Mouse (Mus musculus): ENCODE results near the gene Nt5c2. TPM values are rescaled to one million over a fixed set of nuclear protein-coding genes. Genes with fewer than 3 reads are reported as not detected.

Gene Nt5c2
- total RNA-seq, 2 experiments from 2014 or later: 52.5 to 80.0 TPM

- ATAC-seq (replicated peaks; ENCODE audit: poor library complexity): peak; percentile 27; the same call in 1 of the 2 replicates
Observed at GRCm38 (mm10) chr19:46858200-46858599, 156.8 kb downstream of the Nt5c2 start.

- peak; percentile 84 for ATAC-seq (replicated peaks; ENCODE audit: poor library complexity)
Observed at GRCm38 (mm10) chr19:46857277-46857989, 157.5 kb downstream of the Nt5c2 start.

- no peak for ATAC-seq (replicated peaks; ENCODE audit: poor library complexity)
Observed at GRCm38 (mm10) chr19:46856780-46857179, 158.2 kb downstream of the Nt5c2 start.

- no peak for ATAC-seq (replicated peaks; ENCODE audit: poor library complexity)
Observed at GRCm38 (mm10) chr19:46856232-46856631, 158.7 kb downstream of the Nt5c2 start.

GRCm38 (mm10) chr19:46849443-46849997, 165.4 kb downstream of the Nt5c2 start:
- peak; percentile 94 for ATAC-seq (replicated peaks; ENCODE audit: poor library complexity)

- ATAC-seq (replicated peaks; ENCODE audit: poor library complexity): no peak
Observed at GRCm38 (mm10) chr19:46848381-46849268, 166.3 kb downstream of the Nt5c2 start.

DNA sequence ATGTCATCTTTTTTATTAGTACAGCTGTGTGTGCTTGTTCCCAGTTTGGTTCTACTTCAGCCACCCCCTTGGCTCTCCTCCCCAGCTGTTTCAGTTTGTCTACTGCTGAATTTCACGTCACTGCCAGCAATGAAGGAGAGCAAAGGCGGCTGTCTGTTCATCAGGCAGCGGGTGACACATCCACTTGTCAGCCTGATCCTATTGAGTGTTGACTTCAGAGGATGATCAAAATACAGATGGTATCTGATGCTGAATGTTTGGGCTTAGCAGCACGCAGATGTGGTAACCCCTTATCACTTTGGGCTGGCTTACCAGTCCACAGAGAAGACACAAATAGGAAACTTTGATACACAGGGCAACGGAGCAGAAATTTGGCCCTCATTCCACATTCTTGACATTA, 168.5 kb downstream of the Nt5c2 start:
- ATAC-seq (replicated peaks; ENCODE audit: poor library complexity): peak; percentile 62

DNA sequence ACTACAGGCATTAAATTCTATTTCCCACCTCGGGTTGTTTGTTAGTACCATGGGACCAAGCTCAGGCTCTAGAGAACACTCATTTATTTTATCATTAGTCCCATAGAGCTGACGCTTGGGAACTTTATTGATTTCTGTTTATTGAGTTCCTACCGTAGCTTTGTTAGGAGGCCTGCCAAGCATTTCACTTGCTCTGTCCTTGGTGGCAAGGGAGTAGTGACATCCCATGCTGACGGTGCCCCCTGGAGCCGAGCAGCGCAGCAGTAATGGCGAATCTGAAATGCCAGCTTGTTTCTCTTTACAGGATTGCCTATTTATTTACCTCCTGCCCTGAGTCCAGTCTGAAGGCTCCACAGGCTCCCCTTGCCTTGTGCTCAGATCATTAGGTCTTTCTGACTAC, 168.9 kb downstream of the Nt5c2 start:
- ATAC-seq (replicated peaks; ENCODE audit: poor library complexity): no peak

DNA sequence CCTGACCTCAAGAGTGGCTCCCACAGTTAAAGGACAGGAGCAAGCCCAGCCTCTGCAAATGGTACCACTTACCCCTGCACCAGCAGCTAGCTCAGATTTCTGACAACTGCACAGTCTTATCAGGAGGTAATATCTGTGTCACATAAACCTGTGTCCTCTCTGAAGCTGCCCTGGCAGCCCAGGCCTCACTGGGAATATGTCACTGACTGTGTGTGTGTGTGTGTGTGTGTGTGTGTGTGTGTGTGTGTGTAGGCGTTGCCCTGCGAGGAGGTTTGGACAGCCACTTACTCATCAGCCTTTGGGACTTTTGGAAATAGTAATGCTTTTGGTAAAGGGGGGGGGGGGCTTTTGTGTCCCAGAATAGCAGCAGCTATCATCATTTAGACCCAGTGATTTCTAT, 171.9 kb downstream of the Nt5c2 start:
- no peak for ATAC-seq (replicated peaks; ENCODE audit: poor library complexity)

- ATAC-seq (replicated peaks; ENCODE audit: poor library complexity): no peak
Observed at GRCm38 (mm10) chr19:46841016-46841415, 173.9 kb downstream of the Nt5c2 start.

- peak; percentile 80 for ATAC-seq (replicated peaks; ENCODE audit: poor library complexity)
Observed at GRCm38 (mm10) chr19:46837290-46838079, 177.5 kb downstream of the Nt5c2 start.

DNA sequence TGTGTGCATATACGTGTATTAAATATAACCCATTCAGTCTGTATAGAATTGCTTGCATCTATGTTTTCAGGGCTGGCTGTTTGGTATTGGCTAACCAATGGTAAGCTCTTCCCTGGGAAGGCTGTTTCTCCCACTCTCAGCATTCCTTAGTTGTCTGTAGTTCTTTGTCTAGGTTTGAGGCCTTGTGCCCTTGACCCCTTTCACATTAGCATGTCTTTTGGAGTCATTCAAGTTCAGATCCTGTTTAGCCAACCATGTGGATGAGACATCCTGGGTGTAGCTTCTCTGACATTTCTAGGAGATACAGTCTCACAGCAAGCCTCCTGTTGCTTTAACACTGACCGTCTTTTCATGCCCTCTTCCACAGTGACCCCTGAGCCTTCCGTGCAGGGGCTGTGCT, 178.9 kb downstream of the Nt5c2 start:
- no peak for ATAC-seq (replicated peaks; ENCODE audit: poor library complexity)

DNA sequence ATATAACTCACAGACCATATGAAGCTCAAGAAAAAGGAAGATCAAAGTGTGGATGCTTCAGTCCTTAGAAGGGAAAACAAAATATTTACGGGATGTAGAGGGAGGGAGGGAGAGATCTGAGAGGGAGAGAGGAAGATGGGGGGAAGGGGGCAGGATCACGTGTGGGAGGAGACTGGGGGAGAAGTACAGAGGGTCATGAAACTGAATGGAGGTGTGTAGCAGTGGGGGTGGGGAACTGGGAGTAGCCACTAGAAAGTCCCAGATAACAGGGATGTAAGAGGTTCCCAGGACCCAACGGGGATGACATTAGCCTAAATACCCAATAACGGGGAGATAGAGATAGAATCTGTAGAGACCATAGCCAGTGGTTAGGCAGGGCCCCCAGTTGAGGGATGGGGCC, 179.6 kb downstream of the Nt5c2 start:
- ATAC-seq (replicated peaks; ENCODE audit: poor library complexity): no peak

DNA sequence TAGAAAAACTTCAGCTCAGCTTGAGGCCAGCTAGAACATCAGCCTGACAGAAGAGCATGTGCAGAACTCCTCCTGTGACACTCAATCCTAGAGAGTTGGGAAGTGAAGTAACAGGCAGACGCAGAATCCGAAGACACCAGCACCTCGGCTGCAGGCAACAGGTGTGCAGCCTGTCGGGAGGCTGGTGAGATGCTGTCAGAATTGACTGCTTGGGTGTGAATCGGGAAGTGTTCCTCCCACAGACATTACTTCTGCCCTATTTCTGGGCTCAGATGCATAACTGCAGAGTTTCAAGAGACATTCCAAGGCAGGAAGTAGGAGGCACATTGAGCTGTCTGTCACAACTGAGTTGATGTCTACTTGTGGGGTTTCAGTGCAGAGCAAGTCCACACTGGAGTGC, 180.7 kb downstream of the Nt5c2 start:
- ATAC-seq (replicated peaks; ENCODE audit: poor library complexity): no peak

Other genes with a start within 250 kb of the Nt5c2 start
- 0.22 TPM in 1 of 2 replicates, not detected in the other for gene Ina, start 455 bp downstream of the Nt5c2 start, total RNA-seq (2015)
- gene Ina, start 455 bp downstream of the Nt5c2 start, total RNA-seq (2017): not detected in 2 replicates
- 22.8 and 29.0 TPM in 2 replicates for gene Pcgf6, start 35.8 kb upstream of the Nt5c2 start, total RNA-seq (2015)
- 9.1 and 14.2 TPM in 2 replicates for gene Pcgf6, start 35.8 kb upstream of the Nt5c2 start, total RNA-seq (2017)
- 17.0 and 18.7 TPM in 2 replicates for gene Taf5, start 52.6 kb upstream of the Nt5c2 start, total RNA-seq (2015)
- 20.6 and 25.7 TPM in 2 replicates for gene Taf5, start 52.6 kb upstream of the Nt5c2 start, total RNA-seq (2017)
- gene Usmg5, start 75.5 kb upstream of the Nt5c2 start, total RNA-seq (2015): 483 and 581 TPM in 2 replicates
- 452 and 544 TPM in 2 replicates for gene Usmg5, start 75.5 kb upstream of the Nt5c2 start, total RNA-seq (2017)
- 9.0 and 12.6 TPM in 2 replicates for gene Pdcd11, start 75.6 kb upstream of the Nt5c2 start, total RNA-seq (2015)
- gene Pdcd11, start 75.6 kb upstream of the Nt5c2 start, total RNA-seq (2017): 23.0 and 27.4 TPM in 2 replicates
- gene Calhm2, start 123.1 kb upstream of the Nt5c2 start, total RNA-seq (2015): 6.1 and 7.3 TPM in 2 replicates
- gene Calhm2, start 123.1 kb upstream of the Nt5c2 start, total RNA-seq (2017): 11.3 and 14.4 TPM in 2 replicates
- not detected in 2 replicates for gene Calhm1, start 129.1 kb upstream of the Nt5c2 start, total RNA-seq (2015)
- not detected in 2 replicates for gene Calhm1, start 129.1 kb upstream of the Nt5c2 start, total RNA-seq (2017)
- not detected in 2 replicates for gene Calhm3, start 142.6 kb upstream of the Nt5c2 start, total RNA-seq (2015)
- not detected in 2 replicates for gene Calhm3, start 142.6 kb upstream of the Nt5c2 start, total RNA-seq (2017)
- gene Neurl1a, start 163.7 kb upstream of the Nt5c2 start, total RNA-seq (2015): not detected in 2 replicates
- gene Neurl1a, start 163.7 kb upstream of the Nt5c2 start, total RNA-seq (2017): 0.04 TPM in 1 of 2 replicates, not detected in the other

All from megakaryocyte progenitor cell, adult 5-6 weeks (primary cell).